Comparison of ENCODE assay signal across 10 mouse cellular contexts in genomic region chr16:23151423-23151822, GRCm38 (mm10). TPM values are rescaled to one million over a fixed set of nuclear protein-coding genes. Genes with fewer than 3 reads are reported as not detected.
DNase-seq lines count a peak whose midpoint lies in the region; ATAC-seq and TF ChIP-seq lines count a peak whose summit lies in the region.
"Had no signal": no experiment of that assay in that cellular context is flagged by ENCODE, and none has a peak within 500 bp of the region (broad histone marks: within the 10 kb centered on the region; RNA-seq: fewer than 3 reads in every experiment).

No protein-coding gene starts in this region.

- H3K4me1 ChIP-seq in liver, adult 2 months (ENCODE audit: control insufficient read depth, insufficient read depth, low read length), result peaks cover 18% of the 10 kb centered on the region
- H3K4me1 ChIP-seq in liver, embryonic 11.5 days (replicated peaks; ENCODE audit: control insufficient read depth, insufficient read depth, low read length), result no peaks in the 10 kb centered on the region

- H3K4me2 ChIP-seq in liver, embryonic 11.5 days, result no peak overlapping the region

- no peak overlapping the region for H3K4me3 ChIP-seq in liver, adult 2 months (ENCODE audit: insufficient read depth, low read depth, low read length)
- H3K4me3 ChIP-seq in liver, embryonic 11.5 days (ENCODE audit: low read depth, low read length), result no peak overlapping the region

- no peaks in the 10 kb centered on the region for H3K27me3 ChIP-seq in liver, adult 2 months (ENCODE audit: control insufficient read depth, insufficient read depth, low read length)
- H3K27me3 ChIP-seq in liver, embryonic 11.5 days (replicated peaks; ENCODE audit: control insufficient read depth, insufficient read depth, low read length), result no peaks in the 10 kb centered on the region

- no peak overlapping the region for H3K27ac ChIP-seq in liver, adult 2 months (replicated peaks; ENCODE audit: insufficient read depth, low read depth, low read length)
- no peak overlapping the region for H3K27ac ChIP-seq in liver, embryonic 11.5 days (ENCODE audit: low read depth, low read length)

- H3K36me3 ChIP-seq in liver, adult 2 months (ENCODE audit: control insufficient read depth, insufficient read depth, low read length), result no peaks in the 10 kb centered on the region
- H3K36me3 ChIP-seq in liver, embryonic 11.5 days (ENCODE audit: control insufficient read depth, insufficient read depth, low read length), result no peaks in the 10 kb centered on the region

- TF ChIP-seq POLR2A in liver, adult 2 months (IDR thresholded peaks at IDR 0.05; ENCODE audit: extremely low read depth, insufficient read depth, low read length), result no peak

- 0 out of 2 replicates have a peak overlapping the region, but pooled peaks have one; percentile 46 for H3K9ac ChIP-seq in liver, adult 2 months (ENCODE audit: low read depth, low read length)
- H3K9ac ChIP-seq in liver, embryonic 11.5 days (ENCODE audit: low read depth, low read length), result no peak overlapping the region

- DNase-seq in cerebellum, adult 11 months, result no peak
- DNase-seq in liver, adult 2 months (ENCODE audit: extremely low read depth, low read depth, low spot score), result peak; percentile 79
- DNase-seq in liver, embryonic 11.5 days (ENCODE audit: low spot score), result no peak
- peak; percentile 80 for DNase-seq in brain, adult 2 months (ENCODE audit: low read depth, low spot score)
- DNase-seq in kidney, postnatal 10 days, result peak; percentile 62
- peak; percentile 33 for DNase-seq in retina, adult 2 months (ENCODE audit: low read depth, low spot score)
- no peak for DNase-seq in natural killer cell, adult 2 months (ENCODE audit: low spot score in 2 of 2)

- ATAC-seq in cerebellum, adult (ENCODE audit: insufficient number of reproducible peaks, low FRiP score, low TSS enrichment), result peak; percentile 45
- no peak for ATAC-seq in liver, embryonic 11.5 days (replicated peaks; ENCODE audit: low FRiP score)

- H3K9me3 ChIP-seq in liver, embryonic 11.5 days (ENCODE audit: control insufficient read depth, low read length), result no peaks in the 10 kb centered on the region

- H3K79me2 ChIP-seq in liver, adult 2 months (ENCODE audit: control insufficient read depth, insufficient read depth, low read length), result no peaks in the 10 kb centered on the region

- peak; percentile 39 for TF ChIP-seq CTCF in liver, adult 2 months (IDR thresholded peaks at IDR 0.05; ENCODE audit: low read depth, low read length)

- 2% methylated on average over 2 of the region's 2 CpGs for WGBS in liver, adult 2 months
- 26% methylated on average over 2 of the region's 2 CpGs for WGBS in liver, embryonic 11.5 days

RNA-seq across cellular contexts. Expression of gene Adipoq, which starts 5.1 kb away (rescaled TPM):
- total RNA-seq in liver, adult 2 months (2014; rRNA removed), result 0.87 and 1.2 TPM in 2 replicates
- polyA plus RNA-seq in liver, adult 2 months (2012; rRNA removed), result 0.09 TPM in 1 of 2 replicates, not detected in the other
- not detected in 2 replicates for polyA plus RNA-seq in liver, embryonic 11.5 days (2014; fragmentation: Nextera tagmentation; extraction: Ambion mirVana)
- polyA plus RNA-seq: liver, embryonic 16.5 days; stomach, embryonic 16.5 days had no signal

RNA-seq across cellular contexts. Expression of gene Rfc4, which starts 23.9 kb away (rescaled TPM):
- total RNA-seq in liver, adult 2 months (2014; rRNA removed), result 5.2 and 5.3 TPM in 2 replicates
- polyA plus RNA-seq in liver, adult 2 months (2012; rRNA removed), result 0.32 TPM in 1 of 2 replicates, not detected in the other
- polyA plus RNA-seq in liver, embryonic 11.5 days (2014; fragmentation: Nextera tagmentation; extraction: Ambion mirVana), result 204 and 227 TPM in 2 replicates

RNA-seq across cellular contexts. Expression of gene Eif4a2, which starts 44.2 kb away (rescaled TPM):
- total RNA-seq in liver, adult 2 months (2014; rRNA removed), result 325 and 412 TPM in 2 replicates
- 64.4 and 75.9 TPM in 2 replicates for polyA plus RNA-seq in liver, adult 2 months (2012; rRNA removed)
- polyA plus RNA-seq in liver, embryonic 11.5 days (2014; fragmentation: Nextera tagmentation; extraction: Ambion mirVana), result 189 and 200 TPM in 2 replicates

Comparison
In these comparisons a context has a peak if more than half of its experiments do, and no peak if none do; other contexts are left out.
1. DNase-seq: peak in liver, adult 2 months (single experiment), brain, adult 2 months (single experiment), kidney, postnatal 10 days (single experiment) and retina, adult 2 months (single experiment); none in cerebellum, adult 11 months (single experiment), liver, embryonic 11.5 days (single experiment) and natural killer cell, adult 2 months (0 of 2).
2. RNA of gene Rfc4, which starts 23.9 kb away (polyA plus RNA-seq): 204 to 227 TPM in liver, embryonic 11.5 days; 0.32 TPM in liver, adult 2 months; every median in the first group is over 100 times any median in the second.